Mouse (Mus musculus) frontal cortex, postnatal 25 days (tissue): ENCODE measurements around the gene Vsig2.

ENCODE experiments used
- DNase-seq, 2 experiments: peaks; one replicate each; pipeline ENCODE4 v3.0.0; 2022; ENCODE audit warnings: low spot score in 2 of 2

Gene Vsig2

GRCm38 (mm10) chr9:37539170-37540025 is at the start of gene Vsig2:
Vsig2 (plus strand) TSS chr9:37539255.
- peak in 1 of 2 experiments; percentile 20 for DNase-seq

- DNase-seq = peak in 1 of 2 experiments; percentile 13
These were observed 49.5 kb upstream of the Vsig2 start for GRCm38 (mm10) chr9:37489446-37490120.

GRCm38 (mm10) chr9:37495761-37496160 is 43.3 kb upstream of the Vsig2 start:
- no peak for DNase-seq

- DNase-seq = no peak
These were observed 42.7 kb upstream of the Vsig2 start for GRCm38 (mm10) chr9:37496325-37496724.

GRCm38 (mm10) chr9:37500201-37500600 is 38.9 kb upstream of the Vsig2 start:
- no peak for DNase-seq

- DNase-seq = no peak
These were observed 37.9 kb upstream of the Vsig2 start for GRCm38 (mm10) chr9:37501170-37501569.

GRCm38 (mm10) chr9:37504348-37504747 is 34.7 kb upstream of the Vsig2 start:
- no peak for DNase-seq

- DNase-seq = no peak
These were observed 33.0 kb upstream of the Vsig2 start for GRCm38 (mm10) chr9:37506023-37506422.

GRCm38 (mm10) chr9:37512097-37512496 is 27.0 kb upstream of the Vsig2 start:
- no peak for DNase-seq

GRCm38 (mm10) chr9:37514456-37514855 is 24.6 kb upstream of the Vsig2 start:
- no peak for DNase-seq

- DNase-seq = no peak
These were observed 21.6 kb upstream of the Vsig2 start for GRCm38 (mm10) chr9:37517467-37517866.

GRCm38 (mm10) chr9:37518991-37519390 is 20.1 kb upstream of the Vsig2 start:
- DNase-seq = no peak

GRCm38 (mm10) chr9:37519995-37520394 is 19.1 kb upstream of the Vsig2 start:
- no peak for DNase-seq

GRCm38 (mm10) chr9:37525461-37525860 is 13.6 kb upstream of the Vsig2 start:
- DNase-seq = no peak

GRCm38 (mm10) chr9:37526443-37527395 is 12.3 kb upstream of the Vsig2 start:
- DNase-seq = no peak

- DNase-seq = no peak
These were observed 11.4 kb upstream of the Vsig2 start, which contains the start of gene Esam for GRCm38 (mm10) chr9:37527396-37528224. Esam (plus strand) TSS chr9:37528078.

- no peak for DNase-seq
These were observed 10.7 kb upstream of the Vsig2 start for GRCm38 (mm10) chr9:37528225-37528970.

GRCm38 (mm10) chr9:37530031-37530887 is 8.8 kb upstream of the Vsig2 start:
- no peak for DNase-seq
